Mouse (Mus musculus) frontal cortex, postnatal 14 days (tissue): ENCODE data around the gene Ubr4.

Experiments
- DNase-seq, 2 experiments: peaks; one replicate each; pipeline ENCODE4 v3.0.0; 2022; ENCODE audit warnings: low spot score in 2 of 2

The Ubr4 gene

DNA sequence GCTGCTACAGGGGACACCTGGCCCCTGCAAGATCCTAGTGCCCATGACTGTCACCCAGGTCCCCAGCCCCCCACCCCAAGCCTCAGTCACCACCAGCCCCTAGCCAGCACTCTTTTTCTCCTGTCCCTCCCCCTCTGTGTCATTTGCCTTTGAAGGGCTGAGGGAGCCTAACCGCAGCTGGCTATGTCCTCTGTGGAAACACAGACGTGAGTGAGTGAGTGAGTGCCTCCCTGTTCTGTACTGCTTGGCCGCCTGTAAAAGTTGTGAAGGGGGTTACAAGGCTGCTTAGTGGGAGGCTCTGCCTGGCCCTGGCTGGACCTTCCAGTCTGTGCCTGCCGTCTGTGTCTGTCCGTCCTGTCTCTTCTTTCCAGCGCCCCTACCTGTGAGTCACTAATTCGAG, 183.3 kb downstream of the Ubr4 start:
- no peak for DNase-seq

DNA sequence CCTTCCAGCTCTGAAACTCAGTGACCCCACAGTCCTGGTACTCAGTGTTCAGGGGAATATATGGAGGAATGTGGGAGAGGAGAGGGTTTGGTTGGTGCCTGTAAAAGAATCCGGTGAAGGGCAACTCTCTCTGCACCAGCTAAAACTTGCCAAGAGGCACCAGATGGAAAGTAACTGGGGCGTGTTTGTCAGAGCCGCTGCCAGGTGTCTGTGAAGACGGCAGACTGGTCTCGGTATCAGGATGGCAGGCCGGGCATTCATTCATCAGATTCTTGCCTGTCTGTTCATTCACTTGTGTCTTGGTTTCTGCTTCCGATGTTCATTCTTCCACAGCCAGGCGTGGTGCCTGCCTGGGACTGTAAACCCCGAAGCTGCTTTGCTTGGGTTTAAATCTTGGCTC, 184.3 kb downstream of the Ubr4 start:
- no peak for DNase-seq
